Mouse (Mus musculus) megakaryocyte progenitor cell, adult 5-6 weeks (primary cell): ENCODE measurements around the gene Galntl5. TPM values are rescaled to one million over a fixed set of nuclear protein-coding genes. Genes with fewer than 3 reads are reported as not detected.
"Not testable (repeated sequence)": the region's sequence is repeated elsewhere in the genome, so short reads cannot be mapped to it uniquely, and the experiment has no call there.

Experiments
- ATAC-seq: replicated peaks from 2 replicates; pipeline ENCODE4 v1.8.0; 2016; ENCODE audit warnings: mild to moderate bottlenecking, moderate TSS enrichment, inconsistent platforms; ENCODE audit not compliant: poor library complexity
- total RNA-seq, 2 experiments: library from RNA; stranded (forward) in 1 of 2; stranded (reverse) in 1 of 2; fragments of 157-497, 149-512 nt in 1 of 2; fragments of 200-1000 nt in 1 of 2; gene quantifications; 2 replicates each; pipeline versions ENCODE4 v1.2.3 to v1.2.4; 2015 to 2017

Gene Galntl5
- total RNA-seq (2015): not detected in 2 replicates
- total RNA-seq (2017): not detected in 2 replicates

GRCm38 (mm10) chr5:25181004-25181531 is at the start of gene Galntl5:
TSS of gene Galntl5 (plus strand) at chr5:25181460.
- peak; percentile 93 for ATAC-seq

GRCm38 (mm10) chr5:25146705-25147104 is 34.6 kb upstream of the Galntl5 start:
- no peak for ATAC-seq

GRCm38 (mm10) chr5:25149331-25149965 is 31.8 kb upstream of the Galntl5 start:
- no peak for ATAC-seq

- ATAC-seq: no peak
These were observed 27.8 kb upstream of the Galntl5 start for GRCm38 (mm10) chr5:25153491-25153890.

- no peak for ATAC-seq
These were observed 27.3 kb upstream of the Galntl5 start for GRCm38 (mm10) chr5:25153996-25154395.

- ATAC-seq: no peak
These were observed 26.4 kb upstream of the Galntl5 start for GRCm38 (mm10) chr5:25154823-25155222.

GRCm38 (mm10) chr5:25155351-25155750 is 25.9 kb upstream of the Galntl5 start:
- ATAC-seq: no peak

- ATAC-seq: no peak
These were observed 24.1 kb upstream of the Galntl5 start for GRCm38 (mm10) chr5:25157136-25157535.

GRCm38 (mm10) chr5:25160515-25160914 is 20.7 kb upstream of the Galntl5 start:
- no peak for ATAC-seq

- no peak for ATAC-seq
These were observed 18.3 kb upstream of the Galntl5 start for GRCm38 (mm10) chr5:25162981-25163380.

GRCm38 (mm10) chr5:25163938-25164337 is 17.3 kb upstream of the Galntl5 start:
- no peak for ATAC-seq

GRCm38 (mm10) chr5:25164341-25164740 is 16.9 kb upstream of the Galntl5 start:
- no peak for ATAC-seq

- ATAC-seq: 0 out of 2 replicates have a peak, but pooled peaks have one; percentile 42
These were observed 16.0 kb upstream of the Galntl5 start for GRCm38 (mm10) chr5:25165102-25165788.

GRCm38 (mm10) chr5:25165789-25166135 is 15.5 kb upstream of the Galntl5 start:
- no peak for ATAC-seq

- peak; percentile 57 for ATAC-seq
These were observed 14.6 kb upstream of the Galntl5 start for GRCm38 (mm10) chr5:25166665-25167064.

- not testable (repeated sequence) for ATAC-seq
These were observed 3.3 kb upstream of the Galntl5 start for GRCm38 (mm10) chr5:25177937-25178336.

- not testable (repeated sequence) for ATAC-seq
These were observed 2.7 kb upstream of the Galntl5 start for GRCm38 (mm10) chr5:25178543-25178942.

GRCm38 (mm10) chr5:25179284-25179683 is 2.0 kb upstream of the Galntl5 start:
- ATAC-seq: peak; percentile 54

GRCm38 (mm10) chr5:25179936-25180488 is 1.2 kb upstream of the Galntl5 start:
- ATAC-seq: no peak

GRCm38 (mm10) chr5:25183595-25183994 is 2.3 kb downstream of the Galntl5 start:
- ATAC-seq: no peak

- no peak for ATAC-seq
These were observed 3.3 kb downstream of the Galntl5 start for GRCm38 (mm10) chr5:25184594-25184993.

GRCm38 (mm10) chr5:25187727-25188126 is 6.5 kb downstream of the Galntl5 start:
- ATAC-seq: peak; percentile 69
